Mouse (Mus musculus) hindbrain, postnatal 0 days (tissue): ENCODE results near the gene Prkaca. TPM values are rescaled to one million over a fixed set of nuclear protein-coding genes. Genes with fewer than 3 reads are reported as not detected.
A peak's percentile ranks its signal among the peaks of the same experiment; 100 is the strongest.

Experiments used
- ATAC-seq: fragments of 200-750 bp; cut with Nextera tagmentation; 2 replicates; pipeline ENCODE4 v1.8.0; 2017; ENCODE audit warnings: mild to moderate bottlenecking, moderate TSS enrichment, moderate library complexity
- DNase-seq: peaks from one replicate; pipeline ENCODE4 v3.0.0-alpha.2; 2015; ENCODE audit warnings: low spot score
- H3K27ac ChIP-seq: fragments of 300-500 bp; sonication (generic); 2 replicates; pipeline ENCODE4 v1.5.1; 2014; ENCODE audit warnings: mild to moderate bottlenecking
- H3K27me3 ChIP-seq: fragments of 300-500 bp; sonication (generic); 2 replicates; pipeline ENCODE4 v1.6.1; 2014; ENCODE audit warnings: low read length, mixed read lengths; ENCODE audit not compliant: insufficient read depth
- H3K36me3 ChIP-seq: fragments of 300-500 bp; sonication (generic); 2 replicates; pipeline ENCODE4 v1.6.1; 2014; ENCODE audit warnings: low read length, mixed read lengths; ENCODE audit not compliant: insufficient read depth
- H3K4me1 ChIP-seq: fragments of 300-500 bp; sonication (generic); 2 replicates; pipeline ENCODE4 v1.6.1; 2014; ENCODE audit warnings: antibody characterized with exemption, low read length, mixed read lengths; ENCODE audit not compliant: insufficient read depth
- H3K4me2 ChIP-seq: fragments of 300-500 bp; sonication (generic); 2 replicates; pipeline ENCODE4 v1.6.1; 2014; ENCODE audit warnings: low read depth, mild to moderate bottlenecking, low read length, moderate library complexity, mixed read lengths
- H3K4me3 ChIP-seq: fragments of 300-500 bp; sonication (generic); 2 replicates; pipeline ENCODE4 v1.5.1; 2014; ENCODE audit warnings: low read length
- H3K9ac ChIP-seq: fragments of 300-500 bp; sonication (generic); replicated peaks from 2 replicates; pipeline ENCODE4 v1.6.1; 2014; ENCODE audit warnings: mild to moderate bottlenecking, low read length, moderate library complexity, mixed read lengths
- H3K9me3 ChIP-seq: fragments of 300-500 bp; sonication (generic); 2 replicates; pipeline ENCODE4 v1.6.1; 2016; ENCODE audit warnings: low read length, mixed read lengths
- CTCF ChIP-seq: IDR thresholded peaks from 2 replicates; pipeline ENCODE4 v1.5.1; 2016; ENCODE audit warnings: antibody characterized with exemption, control low read depth, low read depth
- WGBS: fragments of 180-500 bp; shearing (Covaris S2); extraction: QIAGEN DNeasy Blood & Tissue Kit; methylation state at CpG from one replicate; pipeline ENCODE4 v1.1.7; 2014; 5-methylcytosine and 5-hydroxymethylcytosine counted together
- polyA plus RNA-seq: library from polyadenylated mRNA; unstranded; fragments of >200 nt; fragmentation: Nextera tagmentation; extraction: Ambion mirVana; gene quantifications from 2 replicates; pipeline ENCODE4 v1.2.1, GENCODE M21; 2015
- total RNA-seq: library from RNA; depleted of rRNA; stranded (reverse); fragments of >200 nt; gene quantifications from 2 replicates; pipeline ENCODE4 v1.2.3, GENCODE M21; 2014

Gene Prkaca
- total and polyA plus RNA-seq, 2 experiments from 2014 or later = 213 to 268 TPM

DNA sequence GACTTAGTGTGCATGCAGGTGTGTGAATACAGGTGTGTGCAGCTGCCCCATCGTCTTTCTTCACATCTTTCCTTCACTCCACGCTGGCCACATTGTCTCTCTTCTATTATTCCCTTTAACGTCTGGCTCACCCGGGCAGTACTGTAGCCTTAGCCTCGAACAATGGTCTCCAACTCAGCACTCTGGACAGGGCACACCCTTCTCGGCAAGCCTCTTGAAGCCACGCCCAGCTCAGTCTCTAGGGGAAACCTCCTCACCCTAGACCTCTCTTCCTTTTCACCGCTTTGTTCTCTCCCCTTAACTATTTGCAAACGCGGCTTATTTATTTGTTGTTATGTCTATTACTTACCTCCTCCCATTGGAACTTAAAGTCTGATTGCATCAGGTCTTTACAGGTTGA lies 54.7 kb downstream of the Prkaca start:
- Histone ChIP-seq H3K27me3 (no peaks in the 10 kb centered on the region), H3K4me1 (peaks cover 7% of the 10 kb centered on the region; the same call in 1 of the 2 replicates), H3K9ac (no peak overlapping the region), H3K4me3 (no peak overlapping the region), H3K36me3 (no peaks in the 10 kb centered on the region), H3K9me3 (no peaks in the 10 kb centered on the region), H3K27ac (no peak overlapping the region), H3K4me2 (no peak overlapping the region)
- WGBS = 14% methylated on average over 10 of the region's 10 CpGs
- no peak for TF ChIP-seq CTCF
- no peak for DNase-seq
- ATAC-seq = no peak

DNA sequence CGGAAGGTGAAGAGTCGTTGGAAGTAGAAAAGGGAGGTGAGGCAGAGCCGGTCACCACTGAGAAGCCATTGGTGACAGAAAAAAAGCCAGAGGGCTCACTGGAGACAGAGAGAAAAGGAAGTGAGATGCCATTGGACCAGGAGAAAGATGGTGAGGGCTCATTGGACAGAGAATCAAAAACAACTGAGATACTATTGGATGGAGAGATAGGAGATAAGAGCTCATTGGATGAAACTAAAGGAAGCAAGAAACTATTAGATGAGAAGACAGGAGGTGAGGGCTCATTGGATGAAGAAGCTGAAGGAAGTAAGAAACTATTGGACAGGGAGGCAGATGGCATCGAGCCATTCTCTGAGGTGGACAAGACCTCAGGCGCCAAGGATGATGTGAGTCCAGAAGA lies 56.5 kb downstream of the Prkaca start:
- H3K27me3 ChIP-seq = no peaks in the 10 kb centered on the region
- no peak overlapping the region for H3K27ac ChIP-seq
- no peak overlapping the region for H3K4me3 ChIP-seq
- DNase-seq = no peak
- H3K9me3 ChIP-seq = no peaks in the 10 kb centered on the region
- peaks cover 7% of the 10 kb centered on the region; the same call in 1 of the 2 replicates for H3K4me1 ChIP-seq
- no peak overlapping the region for H3K9ac ChIP-seq
- H3K4me2 ChIP-seq = no peak overlapping the region
- ATAC-seq = no peak
- TF ChIP-seq CTCF = no peak
- WGBS = 90% methylated on average over 5 of the region's 5 CpGs
- no peaks in the 10 kb centered on the region for H3K36me3 ChIP-seq

DNA sequence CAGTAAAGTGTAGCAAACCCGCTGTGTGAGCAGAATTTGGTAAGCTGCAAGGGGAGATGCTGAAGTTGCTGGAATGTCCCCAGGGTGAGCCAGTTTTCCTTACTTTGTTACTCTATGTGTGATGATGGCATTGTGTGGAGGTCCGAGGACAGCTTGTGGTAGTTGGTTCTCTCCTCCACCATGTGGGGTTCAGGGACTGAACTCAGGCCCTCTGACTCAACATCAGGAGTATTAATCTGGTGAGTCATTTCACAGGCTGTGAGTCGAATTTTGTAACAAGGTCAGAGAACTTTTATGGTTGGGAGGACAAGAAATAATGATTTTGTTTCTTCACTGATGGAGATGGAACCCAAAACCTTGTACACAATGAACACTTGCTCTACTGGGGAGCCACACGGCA lies 60.0 kb downstream of the Prkaca start:
- Histone ChIP-seq H3K9me3 (no peaks in the 10 kb centered on the region), H3K4me1 (no peaks in the 10 kb centered on the region), H3K4me3 (no peak overlapping the region), H3K36me3 (no peaks in the 10 kb centered on the region), H3K27me3 (no peaks in the 10 kb centered on the region), H3K4me2 (no peak overlapping the region), H3K9ac (no peak overlapping the region), H3K27ac (no peak overlapping the region)
- ATAC-seq (no peak), DNase-seq (no peak)
- no peak for TF ChIP-seq CTCF
- WGBS = 84% methylated on average over 4 of the region's 4 CpGs

DNA sequence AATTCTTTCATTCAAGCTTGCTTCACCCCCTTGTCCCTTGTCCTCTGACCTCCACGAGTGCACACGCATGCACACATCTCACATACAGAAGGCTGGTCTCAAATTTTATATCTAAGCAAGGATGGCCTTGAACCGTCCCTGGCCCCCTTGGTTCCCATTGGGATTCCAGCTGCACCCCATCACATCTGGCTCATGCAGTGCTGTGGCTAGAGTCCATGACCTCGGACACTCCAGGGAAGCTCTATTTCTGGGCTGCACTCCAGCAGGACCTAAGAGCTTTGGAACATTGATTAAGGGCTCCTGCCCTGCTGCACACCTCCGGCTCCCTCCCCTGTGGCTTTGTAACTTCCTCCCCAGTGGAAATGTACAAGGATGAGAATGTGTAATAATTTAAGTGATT lies 65.2 kb downstream of the Prkaca start:
- H3K4me3 ChIP-seq = no peak overlapping the region
- DNase-seq = no peak
- TF ChIP-seq CTCF = no peak
- H3K27ac ChIP-seq = no peak overlapping the region
- H3K36me3 ChIP-seq = no peaks in the 10 kb centered on the region
- peaks cover 7% of the 10 kb centered on the region; the same call in 1 of the 2 replicates for H3K4me1 ChIP-seq
- ATAC-seq = no peak
- WGBS = 71% methylated on average over 5 of the region's 5 CpGs
- no peak overlapping the region for H3K4me2 ChIP-seq
- H3K9ac ChIP-seq = no peak overlapping the region
- H3K9me3 ChIP-seq = no peaks in the 10 kb centered on the region
- H3K27me3 ChIP-seq = peaks cover 6% of the 10 kb centered on the region; the same call in 1 of the 2 replicates

DNA sequence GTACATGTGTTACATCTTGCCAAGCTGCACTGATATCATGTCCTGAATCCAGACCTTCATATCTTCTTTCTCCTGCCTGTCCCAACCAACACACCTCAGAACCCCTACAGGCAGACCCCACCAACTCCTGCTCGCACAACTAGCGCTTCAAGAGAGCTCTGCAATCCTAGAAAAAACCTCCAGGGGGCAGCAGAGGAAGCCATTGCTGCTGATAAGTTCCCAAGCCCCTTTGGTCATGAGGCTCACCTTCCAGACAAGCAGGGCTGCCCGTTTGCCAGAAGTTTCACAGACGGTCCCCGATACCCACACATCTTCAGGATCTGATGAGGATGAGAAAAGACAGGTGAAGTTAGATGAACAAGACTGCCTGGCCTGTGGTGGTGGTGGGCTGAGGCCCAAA lies 66.3 kb downstream of the Prkaca start:
- no peak overlapping the region for H3K27ac ChIP-seq
- H3K9ac ChIP-seq = no peak overlapping the region
- no peak overlapping the region for H3K4me3 ChIP-seq
- H3K27me3 ChIP-seq = peaks cover 16% of the 10 kb centered on the region
- no peak overlapping the region for H3K4me2 ChIP-seq
- WGBS = 3% methylated on average over 5 of the region's 5 CpGs
- H3K4me1 ChIP-seq = peaks cover 7% of the 10 kb centered on the region; the same call in 1 of the 2 replicates
- H3K36me3 ChIP-seq = no peaks in the 10 kb centered on the region
- H3K9me3 ChIP-seq = no peaks in the 10 kb centered on the region
- peak; percentile 41; the same call in 1 of the 2 replicates for ATAC-seq
- peak; percentile 90 for TF ChIP-seq CTCF
- DNase-seq = peak; percentile 89

DNA sequence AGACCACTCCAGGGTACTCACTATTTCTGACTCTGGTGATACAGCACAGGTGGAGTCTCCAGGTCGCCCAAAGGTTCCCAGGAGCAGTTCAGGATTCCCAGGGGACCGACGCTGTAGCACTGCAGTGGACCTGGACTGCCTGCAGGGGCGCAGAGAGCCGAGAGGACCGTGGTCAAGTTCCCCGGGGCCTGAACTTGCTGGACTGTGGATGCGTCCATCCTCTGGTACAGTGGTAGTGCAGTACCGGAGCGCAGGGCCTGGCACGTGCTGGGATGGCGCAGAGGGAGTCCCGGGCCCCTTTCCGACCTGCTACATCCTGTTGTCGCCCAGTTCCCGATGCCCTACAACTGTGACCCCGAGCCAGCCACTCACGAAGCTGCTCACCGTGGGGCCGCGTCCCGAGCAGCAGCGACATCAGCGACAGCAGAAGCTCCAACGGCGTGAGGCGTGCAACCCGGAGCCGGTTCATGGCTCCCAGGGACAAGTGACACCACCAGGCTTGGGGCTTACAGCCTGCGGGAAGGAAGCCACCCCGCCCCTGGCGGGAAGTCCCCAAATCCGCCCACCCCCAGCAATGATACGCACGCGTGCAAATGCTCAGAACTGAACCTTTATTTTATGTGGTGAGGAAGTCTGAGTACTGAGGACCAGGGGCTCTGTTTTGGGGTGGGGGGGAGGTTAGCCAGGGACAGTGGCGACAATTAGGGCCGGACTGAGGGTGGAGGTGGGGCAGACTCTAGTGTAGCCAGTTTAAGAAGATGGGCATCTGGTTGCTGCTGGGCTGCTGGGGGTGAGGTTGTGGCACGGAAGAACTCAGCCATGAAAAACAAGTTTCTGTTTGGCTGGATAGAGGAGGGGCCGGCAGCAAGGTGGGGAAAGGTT lies 69.5 kb downstream of the Prkaca start, which contains the start of gene Il27ra:
TSS of gene Il27ra (minus strand) at position 524 of the 882 bp plus-strand sequence.
- peaks cover 7% of the 10 kb centered on the region; the same call in 1 of the 2 replicates for H3K4me1 ChIP-seq
- H3K9ac ChIP-seq = 0 out of 2 replicates have a peak within 1 kb of the TSS, but pooled peaks have one; percentile 24
- H3K36me3 ChIP-seq = no peaks in the 10 kb centered on the region
- ATAC-seq = peak; percentile 78
- peaks cover 30% of the 10 kb centered on the region for H3K27me3 ChIP-seq
- TF ChIP-seq CTCF = peak; percentile 81
- DNase-seq = peak; percentile 82
- peak within 1 kb of the TSS; percentile 63 for H3K4me2 ChIP-seq
- 3% methylated on average over 40 of the region's 40 CpGs for WGBS
- H3K9me3 ChIP-seq = no peaks in the 10 kb centered on the region
- no peak within 1 kb of the TSS for H3K27ac ChIP-seq
- H3K4me3 ChIP-seq = peak within 1 kb of the TSS; percentile 28
